Mouse (Mus musculus): ENCODE data around the gene E030025P04Rik.

E030025P04Rik gene

GRCm38 (mm10) chr11:109102646-109103045, 41.5 kb downstream of the E030025P04Rik start:
- DNase-seq (ENCODE audit: low spot score in 2 of 2) = no peak

DNA sequence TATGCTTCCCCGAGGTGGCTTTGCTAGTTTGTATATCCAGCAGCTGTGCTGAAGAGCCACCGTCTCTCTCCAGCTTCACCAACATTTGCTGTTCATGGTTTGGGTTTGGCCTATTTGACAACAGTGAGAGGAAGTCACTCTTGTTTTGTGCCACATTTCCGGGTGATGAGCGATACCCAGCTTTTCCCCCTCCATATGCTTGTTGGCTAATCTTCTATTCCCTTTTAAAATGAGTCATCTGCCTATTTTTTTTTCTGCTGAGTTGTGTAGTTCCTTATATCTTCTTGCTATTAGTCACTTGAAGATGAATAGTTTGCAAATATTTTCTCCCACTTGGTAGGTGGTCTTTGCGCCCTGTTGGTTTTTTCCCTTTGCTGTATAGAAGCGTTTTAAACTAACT, 43.9 kb downstream of the E030025P04Rik start:
- DNase-seq (ENCODE audit: low spot score in 2 of 2) = no peak

GRCm38 (mm10) chr11:109091821-109092220, 52.3 kb downstream of the E030025P04Rik start:
- DNase-seq (ENCODE audit: low spot score in 2 of 2) = no peak
